Mouse (Mus musculus) ES-E14 (cell line): ENCODE measurements at regions not wholly inside any gene's neighbourhood (a gene's known extent, or its start where the extent isn't known, plus 50 kb on each side); places are given as distances from the start of the nearest gene placed in this dataset.

Experiments used
- HCFC1 ChIP-seq: IDR thresholded peaks from 2 replicates; pipeline ENCODE4 v1.6.1; 2012; ENCODE audit warnings: low read length, inconsistent platforms, borderline replicate concordance; ENCODE audit not compliant: insufficient read depth
- MAFK ChIP-seq: IDR thresholded peaks from 2 replicates; pipeline ENCODE4 v1.6.1; 2014; ENCODE audit warnings: mild to moderate bottlenecking, low read depth, low read length, inconsistent platforms; ENCODE audit not compliant: insufficient read depth
- ZC3H11A ChIP-seq: IDR thresholded peaks from 2 replicates; pipeline ENCODE4 v1.6.1; 2012; ENCODE audit warnings: low read depth, mild to moderate bottlenecking, inconsistent platforms, low read length, borderline replicate concordance
- ZNF384 ChIP-seq: IDR thresholded peaks from 2 replicates; pipeline ENCODE4 v1.6.1; 2012; ENCODE audit warnings: low read depth, low read length, inconsistent platforms

DNA sequence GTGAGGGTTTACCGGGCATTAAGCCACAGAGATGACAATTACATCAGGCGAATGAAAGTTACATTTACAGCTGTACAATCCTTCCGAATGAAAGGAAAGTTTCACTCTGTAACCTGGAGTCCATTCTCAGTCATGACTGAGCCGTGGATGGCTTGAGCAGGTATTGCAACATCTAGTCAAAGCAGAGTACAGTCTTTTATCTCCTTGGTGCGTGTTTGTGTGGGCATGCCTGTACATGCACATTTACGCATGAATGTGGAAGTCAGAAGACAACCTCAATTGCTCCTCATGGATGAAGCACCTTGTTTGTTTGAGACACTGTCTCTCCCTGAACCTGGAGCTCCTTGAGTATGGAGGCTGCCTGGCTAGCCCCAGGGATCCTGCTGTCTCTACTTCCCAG is 175.9 kb upstream of the Cxcr4 start:
- TF ChIP-seq ZC3H11A (no peak), HCFC1 (no peak), MAFK (no peak), ZNF384 (no peak)
